Mouse (Mus musculus) neutrophil, adult 65 days (primary cell): ENCODE data around the gene Prl7d1. TPM values are rescaled to one million over a fixed set of nuclear protein-coding genes. Genes with fewer than 3 reads are reported as not detected.

ENCODE experiments used
- total RNA-seq: library from RNA; stranded (reverse); gene quantifications from 2 replicates; pipeline ENCODE4 v1.2.4, GENCODE M21; 2023

The Prl7d1 gene
- total RNA-seq, result not detected in 2 replicates

GRCm38 (mm10) chr13:27716636-27717035 is at the start of gene Prl7d1:
Gene Prl7d1, minus strand, starts transcription at chr13:27716736.

GRCm38 (mm10) chr13:27667936-27668335 is 48.6 kb downstream of the Prl7d1 start, which contains the start of gene Prl7a2:
Gene Prl7a2, minus strand, starts transcription at chr13:27668036.

Other genes with a start within 250 kb of the Prl7d1 start
- not detected in 2 replicates for gene Prl8a8, start 203.5 kb downstream of the Prl7d1 start, total RNA-seq
- not detected in 2 replicates for gene Prl8a9, start 152.1 kb downstream of the Prl7d1 start, total RNA-seq
- not detected in 2 replicates for gene Prl8a1, start 134.6 kb downstream of the Prl7d1 start, total RNA-seq
- not detected in 2 replicates for gene Prl7b1, start 106.2 kb downstream of the Prl7d1 start, total RNA-seq
- not detected in 2 replicates for gene Prl7a1, start 74.2 kb downstream of the Prl7d1 start, total RNA-seq
- gene Prl7a2, start 48.7 kb downstream of the Prl7d1 start, total RNA-seq, result not detected in 2 replicates
- gene Prl7c1, start 64.1 kb upstream of the Prl7d1 start, total RNA-seq, result not detected in 2 replicates
- not detected in 2 replicates for gene Prl2a1, start 84.9 kb upstream of the Prl7d1 start, total RNA-seq
- gene Prl2c1, start 132.6 kb upstream of the Prl7d1 start, total RNA-seq, result not detected in 2 replicates